Mouse (Mus musculus): ENCODE measurements around the gene Wdfy2.

Wdfy2 gene

DNA sequence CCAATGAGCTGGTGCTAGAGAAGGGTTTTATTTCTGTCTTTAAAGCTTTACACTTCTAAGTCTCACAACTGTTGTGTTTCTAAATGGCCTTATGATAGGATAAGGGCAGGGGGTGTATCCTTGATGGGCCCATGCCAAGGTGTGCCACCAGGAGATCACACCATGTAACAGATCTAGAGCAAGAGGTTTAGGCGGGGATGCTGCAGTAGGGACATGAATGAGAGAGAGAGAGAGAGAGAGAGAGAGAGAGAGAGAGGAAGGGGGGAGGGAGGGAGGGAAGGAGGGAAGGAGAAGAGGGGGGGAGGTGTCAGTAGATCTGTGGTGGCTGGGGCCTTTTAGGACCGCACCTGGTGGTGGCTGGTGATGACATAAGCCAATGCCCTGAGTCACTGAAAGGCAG is 5.5 kb downstream of the Wdfy2 start:
- no peak for DNase-seq (ENCODE audit: low spot score in 2 of 2)

GRCm38 (mm10) chr14:62844226-62844625 is 6.7 kb downstream of the Wdfy2 start:
- DNase-seq (ENCODE audit: low spot score in 2 of 2), result no peak

DNA sequence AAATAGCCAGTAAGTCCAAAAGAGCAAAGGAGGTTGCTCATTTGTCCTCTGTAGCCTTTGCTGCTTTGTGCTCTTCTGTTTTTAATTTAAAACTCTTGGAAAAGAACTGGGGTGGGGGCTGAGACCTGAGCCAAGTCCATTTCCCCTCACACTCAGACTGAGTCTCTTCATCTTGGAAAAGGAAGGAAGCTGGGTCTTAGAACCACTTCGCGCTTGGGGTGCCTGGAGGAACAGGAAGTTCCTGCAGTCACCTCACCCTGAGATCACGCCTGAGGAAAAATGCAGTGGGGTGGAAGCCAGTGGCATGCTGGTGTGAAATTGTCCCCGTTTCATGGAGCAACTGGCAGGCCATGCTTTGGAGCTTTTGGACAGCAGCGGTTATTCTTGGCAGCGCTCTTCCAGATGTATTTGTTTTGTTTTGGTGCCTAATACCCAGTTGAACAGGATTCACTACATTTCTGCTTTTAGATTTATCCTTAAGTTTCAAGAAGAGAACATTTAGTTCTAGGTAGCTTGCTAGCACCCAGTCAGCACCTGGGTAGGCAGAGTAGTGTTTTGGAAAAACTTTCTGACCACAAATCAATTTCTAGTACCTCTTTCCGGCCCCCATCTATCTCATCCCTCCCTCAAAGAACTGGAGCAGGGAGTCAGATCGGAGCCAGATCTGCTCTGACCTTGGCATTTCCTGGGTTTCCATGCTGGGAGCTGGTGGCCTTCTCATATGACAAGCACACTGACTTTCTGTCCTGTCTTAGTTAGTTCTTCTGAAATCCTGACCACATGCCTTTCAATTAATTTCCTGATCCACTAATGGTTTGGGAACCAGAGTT is 7.7 kb downstream of the Wdfy2 start:
- DNase-seq (ENCODE audit: low spot score in 2 of 2), result no peak

DNA sequence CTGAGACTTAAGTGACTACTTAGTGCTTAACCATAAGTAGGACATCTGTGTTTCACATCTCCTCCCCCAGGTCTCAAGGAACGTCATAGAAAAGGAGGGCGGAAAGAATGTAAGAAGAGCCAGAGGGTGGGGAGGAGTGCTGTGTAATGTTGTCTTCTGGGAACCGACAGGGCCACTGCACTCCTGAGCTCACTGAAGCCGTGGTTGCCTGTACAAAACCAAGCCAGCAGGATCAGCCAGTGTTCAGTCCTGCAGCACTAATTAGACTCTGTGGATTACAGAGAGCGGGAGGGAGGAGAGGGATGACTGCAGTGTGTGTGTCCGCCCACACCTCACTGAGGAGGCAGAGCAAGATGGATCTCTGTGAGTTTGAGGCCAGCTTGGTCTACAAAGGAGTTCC is 13.5 kb downstream of the Wdfy2 start:
- DNase-seq (ENCODE audit: low spot score in 2 of 2), result no peak

- DNase-seq (ENCODE audit: low spot score in 2 of 2), result no peak
Observed at GRCm38 (mm10) chr14:62852840-62853239, 15.4 kb downstream of the Wdfy2 start.

- DNase-seq (ENCODE audit: low spot score in 2 of 2), result no peak
Observed at GRCm38 (mm10) chr14:62855077-62855835, 17.8 kb downstream of the Wdfy2 start.

GRCm38 (mm10) chr14:62855863-62856262 is 18.4 kb downstream of the Wdfy2 start:
- no peak for DNase-seq (ENCODE audit: low spot score in 2 of 2)

GRCm38 (mm10) chr14:62856490-62856889 is 19.0 kb downstream of the Wdfy2 start:
- DNase-seq (ENCODE audit: low spot score in 2 of 2), result no peak

GRCm38 (mm10) chr14:62857879-62858278 is 20.4 kb downstream of the Wdfy2 start:
- DNase-seq (ENCODE audit: low spot score in 2 of 2), result no peak

GRCm38 (mm10) chr14:62858311-62858710 is 20.8 kb downstream of the Wdfy2 start:
- peak; percentile 20 to 42 for DNase-seq (ENCODE audit: low spot score in 2 of 2)

DNA sequence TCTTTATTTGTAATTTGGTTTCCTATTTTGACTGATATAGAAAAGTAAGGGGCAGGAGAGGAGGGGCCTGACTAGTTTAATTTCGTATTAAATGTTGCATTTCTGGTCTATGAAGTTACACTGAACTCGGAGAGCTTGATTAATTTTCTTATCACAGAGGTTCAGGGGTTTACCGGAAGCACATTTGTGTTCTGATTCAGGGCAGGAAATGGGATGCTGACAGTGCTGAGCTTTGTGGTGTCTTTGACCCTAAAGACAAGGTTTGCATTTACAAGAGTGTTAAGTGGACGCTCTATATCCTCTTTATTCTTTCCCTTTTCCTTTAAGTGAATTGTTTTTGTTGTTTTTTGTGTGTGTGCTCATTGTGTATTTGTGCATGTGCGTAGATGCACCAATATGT is 25.1 kb downstream of the Wdfy2 start:
- DNase-seq (ENCODE audit: low spot score in 2 of 2), result no peak

- DNase-seq (ENCODE audit: low spot score in 2 of 2), result no peak
Observed at GRCm38 (mm10) chr14:62864254-62864653, 26.8 kb downstream of the Wdfy2 start.

DNA sequence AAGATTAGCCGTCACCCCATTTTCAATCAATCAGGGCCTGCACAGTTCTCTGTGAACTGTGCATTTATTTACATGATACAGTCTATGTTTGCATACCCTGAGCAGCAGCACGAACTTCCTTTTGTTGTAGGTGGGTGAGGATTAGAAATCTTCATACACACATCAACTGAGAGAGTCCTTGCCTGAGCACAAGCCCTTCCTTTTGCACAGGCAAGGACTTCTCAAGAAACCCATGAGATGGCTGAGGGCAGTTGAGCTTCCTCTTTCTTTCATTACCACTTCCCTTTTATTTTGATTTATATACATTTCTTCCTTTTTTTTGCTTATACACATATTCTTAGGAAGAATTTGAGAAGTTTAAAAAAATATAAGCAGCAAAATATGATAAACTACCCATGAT is 27.9 kb downstream of the Wdfy2 start:
- peak; percentile 70 to 80 for DNase-seq (ENCODE audit: low spot score in 2 of 2)

GRCm38 (mm10) chr14:62867069-62867468 is 29.6 kb downstream of the Wdfy2 start:
- DNase-seq (ENCODE audit: low spot score in 2 of 2), result no peak

- peak in 1 of 2 experiments; percentile 24 for DNase-seq (ENCODE audit: low spot score in 2 of 2)
Observed at GRCm38 (mm10) chr14:62867576-62867975, 30.1 kb downstream of the Wdfy2 start.

DNA sequence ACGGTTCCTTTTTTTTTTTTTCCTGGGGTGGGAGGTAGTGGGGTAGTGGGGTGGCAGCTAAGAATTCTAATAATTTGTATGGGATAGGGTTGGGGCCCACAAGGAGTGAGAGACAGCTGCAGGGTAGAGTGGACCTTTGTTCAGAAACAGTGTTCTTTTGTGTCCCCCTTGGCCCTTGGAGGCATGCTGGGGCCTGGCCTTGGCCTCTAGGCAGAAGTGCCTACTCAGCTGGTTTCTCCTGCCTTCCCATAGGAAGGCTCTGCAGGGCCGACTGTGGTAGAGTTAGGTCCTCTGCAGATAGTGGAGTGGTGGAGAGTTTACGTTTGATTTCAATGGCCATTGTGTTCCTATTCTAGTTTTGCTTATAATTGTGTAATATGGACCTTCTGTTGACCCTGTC is 30.8 kb downstream of the Wdfy2 start:
- DNase-seq (ENCODE audit: low spot score in 2 of 2), result no peak

- no peak for DNase-seq (ENCODE audit: low spot score in 2 of 2)
Observed at GRCm38 (mm10) chr14:62870238-62870638, 32.8 kb downstream of the Wdfy2 start.

DNA sequence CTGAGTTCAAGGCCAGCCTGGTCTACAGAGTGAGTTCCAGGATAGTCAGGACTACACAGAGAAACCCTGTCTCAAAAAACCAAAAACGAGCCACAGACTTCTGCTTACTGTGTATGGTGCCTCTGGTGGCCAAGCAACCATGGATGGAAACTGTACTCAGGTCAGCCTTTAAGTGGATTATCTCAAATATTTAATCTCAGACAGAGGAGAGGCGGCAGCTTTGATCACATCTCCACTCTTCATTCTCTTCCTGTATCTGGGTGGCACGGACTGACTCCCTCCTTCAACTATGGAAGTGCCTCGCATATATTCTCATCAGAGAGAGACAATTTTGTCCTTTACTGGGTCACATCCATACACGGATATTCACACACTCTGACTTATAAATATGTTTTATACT is 34.0 kb downstream of the Wdfy2 start:
- DNase-seq (ENCODE audit: low spot score in 2 of 2), result no peak

DNA sequence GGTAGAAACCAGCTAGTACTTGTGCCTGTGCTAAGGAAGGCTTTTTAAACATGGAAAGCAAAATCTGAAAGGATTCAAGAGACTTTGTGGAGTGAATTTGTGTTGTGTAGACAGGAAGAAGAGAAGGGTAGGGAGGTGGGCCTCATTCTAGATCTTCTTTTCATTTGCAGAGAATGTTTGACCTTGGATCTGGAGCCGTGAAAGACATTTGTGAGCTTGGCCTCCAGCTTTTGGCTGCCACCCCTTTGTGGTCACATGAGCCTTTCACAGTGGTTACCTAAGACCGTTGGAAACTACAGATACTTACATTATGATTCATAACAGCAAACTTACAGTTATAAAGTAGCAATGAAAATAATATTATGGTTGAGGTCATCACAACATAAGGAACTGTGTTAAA is 34.5 kb downstream of the Wdfy2 start:
- DNase-seq (ENCODE audit: low spot score in 2 of 2), result no peak

DNA sequence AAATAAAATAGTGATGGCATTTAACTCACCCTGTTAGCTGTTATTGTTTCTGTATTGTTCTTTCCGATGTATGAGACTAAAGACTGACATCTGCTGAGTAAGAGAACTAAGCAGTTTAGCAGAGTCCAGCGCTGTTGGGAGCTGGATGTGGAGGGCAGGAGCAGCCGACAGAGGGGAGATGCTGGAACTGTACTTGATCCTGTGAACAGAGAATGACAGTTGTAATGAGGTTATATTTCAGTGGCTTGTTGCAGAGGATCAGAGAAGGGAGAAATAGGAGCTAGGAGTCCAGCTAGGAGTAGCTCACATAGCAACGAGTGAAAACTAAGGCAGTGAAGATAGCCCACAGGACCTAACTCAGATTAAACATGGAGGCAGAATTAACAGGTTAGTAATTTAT is 36.3 kb downstream of the Wdfy2 start:
- no peak for DNase-seq (ENCODE audit: low spot score in 2 of 2)

DNA sequence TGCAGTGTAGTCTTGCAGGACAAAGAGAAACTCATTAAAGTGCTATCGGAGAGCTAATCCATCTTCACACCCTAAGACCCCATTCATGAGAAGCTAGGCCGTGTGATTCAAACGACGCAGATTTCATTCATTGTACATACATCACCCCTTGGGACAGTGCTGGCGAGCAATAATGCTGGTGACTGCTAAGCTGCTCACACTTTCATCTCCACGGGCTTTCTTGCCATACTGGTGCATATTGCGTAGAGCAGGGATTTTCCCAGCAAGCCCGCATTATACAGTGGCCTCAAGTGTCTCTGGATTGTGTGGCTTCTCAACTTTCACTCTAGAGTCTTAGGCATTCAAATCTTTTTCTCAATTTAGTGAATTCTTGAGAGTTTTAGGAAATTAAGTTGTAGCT is 36.9 kb downstream of the Wdfy2 start:
- no peak for DNase-seq (ENCODE audit: low spot score in 2 of 2)

GRCm38 (mm10) chr14:62878076-62878475 is 40.6 kb downstream of the Wdfy2 start:
- peak in 1 of 2 experiments; percentile 35 for DNase-seq (ENCODE audit: low spot score in 2 of 2)
